Mouse (Mus musculus) spleen, postnatal 36 days (tissue): ENCODE measurements at regions not wholly inside any gene's neighbourhood (a gene's known extent, or its start where the extent isn't known, plus 50 kb on each side); places are given as distances from the start of the nearest gene placed in this dataset.

Experiments used
- DNase-seq, 2 experiments: peaks; one replicate each; pipeline ENCODE4 v3.0.0; 2022; ENCODE audit warnings: low spot score in 2 of 2, mixed read lengths in 1 of 2

DNA sequence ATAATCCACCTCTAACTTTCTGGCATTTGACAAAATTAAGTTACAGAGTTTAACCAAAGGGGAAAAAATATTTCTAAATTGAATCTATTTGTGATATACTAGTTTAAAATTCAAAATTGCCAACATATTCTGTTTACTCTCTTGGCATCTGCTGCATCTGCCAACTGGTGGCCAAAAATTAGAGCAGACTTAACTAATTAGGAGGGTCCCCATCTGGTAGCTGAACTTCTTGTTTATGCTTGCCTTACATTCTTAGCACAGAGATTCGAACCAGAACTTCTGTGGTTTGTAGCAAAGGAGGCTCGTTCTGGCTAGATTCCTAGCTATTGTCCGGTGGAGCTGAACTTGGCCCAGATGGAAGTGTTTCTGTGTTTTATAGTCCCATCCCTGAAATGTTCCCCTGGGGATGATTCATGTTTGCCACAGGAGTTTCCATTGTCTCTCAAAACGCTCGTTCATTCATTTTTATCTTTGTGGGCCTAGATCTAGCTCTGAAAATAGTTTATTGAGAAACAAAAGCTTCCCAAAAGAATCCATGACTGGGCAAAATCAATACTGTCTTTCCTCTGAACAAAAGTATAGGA lies 3461.5 kb upstream of the Gm7489 start:
- DNase-seq: no peak

DNA sequence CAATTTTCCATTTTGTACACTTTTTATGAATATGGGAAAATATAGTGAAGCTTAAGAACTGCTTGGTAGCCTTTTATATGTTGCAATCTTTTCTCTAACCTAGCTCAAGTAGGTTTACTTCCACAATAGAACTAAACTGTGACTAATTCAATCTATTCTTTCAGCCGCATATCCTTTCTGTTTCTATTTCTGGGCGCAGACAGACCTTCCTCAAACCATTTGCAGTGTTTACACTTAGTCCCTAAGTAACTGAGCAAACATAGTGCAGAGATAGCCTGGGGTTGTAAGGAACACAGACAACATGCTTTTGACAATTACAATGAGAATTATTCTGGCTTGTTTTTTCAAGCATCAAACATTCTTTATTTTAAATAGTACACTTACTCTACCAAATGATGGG lies 3435.1 kb upstream of the Gm7489 start:
- no peak for DNase-seq

DNA sequence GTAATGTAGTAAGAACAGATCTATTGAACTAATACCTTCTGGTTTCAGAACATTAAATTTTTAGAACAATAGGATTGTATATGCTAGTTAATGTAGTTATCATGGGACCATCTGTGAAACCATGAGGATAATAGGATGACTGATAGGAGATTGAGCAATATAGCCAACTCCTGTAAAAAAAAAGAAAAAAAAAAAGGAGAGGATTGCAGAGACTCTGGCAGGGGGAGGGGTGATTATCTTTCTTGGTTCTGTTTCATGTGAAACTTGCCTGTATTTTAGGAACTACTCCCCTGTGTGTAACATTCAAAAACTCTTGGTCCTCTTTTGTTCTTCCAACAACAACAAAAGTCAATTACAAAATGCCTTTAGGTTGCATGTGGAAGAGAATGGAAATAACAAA lies 3412.1 kb upstream of the Gm7489 start:
- DNase-seq: no peak

DNA sequence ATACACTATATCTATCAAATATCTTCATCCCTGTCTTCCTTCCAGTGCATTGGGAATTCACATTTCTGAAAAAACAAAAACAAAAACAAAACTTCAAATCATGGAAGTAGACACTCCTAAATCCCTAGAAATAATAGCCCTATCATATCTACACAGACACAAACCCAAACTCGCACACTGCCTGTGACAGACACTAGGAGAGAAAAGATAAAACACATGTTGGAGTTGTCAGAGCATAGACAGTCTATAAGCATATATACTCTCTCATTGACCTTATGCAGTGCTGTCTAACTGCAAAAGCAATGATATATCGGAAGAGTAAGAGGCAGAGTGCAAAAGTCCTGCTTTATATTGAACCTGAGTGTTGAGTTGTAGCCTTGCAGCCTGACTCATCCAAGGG lies 3386.0 kb upstream of the Gm7489 start:
- DNase-seq: no peak

DNA sequence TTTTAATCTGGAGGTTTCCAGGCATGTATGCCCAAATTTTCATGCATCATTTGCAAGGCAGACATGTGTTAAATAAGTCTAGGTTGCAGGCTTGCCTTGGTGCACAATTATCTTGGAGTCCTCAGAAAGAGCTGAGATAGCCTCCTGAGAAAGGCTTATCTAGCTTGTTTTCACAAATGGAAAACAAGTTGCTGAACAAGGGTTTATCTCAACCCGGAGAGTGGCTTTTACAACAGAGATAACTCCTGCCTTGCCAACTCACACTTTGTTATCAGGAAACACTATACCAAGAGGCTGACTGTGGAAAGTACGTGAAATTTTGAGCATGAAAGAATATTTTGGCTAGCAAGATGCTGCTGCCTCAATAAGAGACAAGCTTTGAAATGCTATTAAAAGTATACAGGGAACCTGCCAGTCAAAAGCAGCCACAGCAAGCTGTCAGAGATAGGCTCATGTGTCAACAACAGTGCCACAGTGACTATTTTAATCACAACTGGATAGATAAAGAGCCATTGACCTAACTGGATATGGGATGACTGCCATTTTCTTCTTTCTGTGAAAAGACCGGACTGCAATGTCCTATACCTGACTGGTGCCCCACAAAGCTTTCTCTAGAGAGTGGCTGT lies 3376.6 kb upstream of the Gm7489 start:
- no peak for DNase-seq

DNA sequence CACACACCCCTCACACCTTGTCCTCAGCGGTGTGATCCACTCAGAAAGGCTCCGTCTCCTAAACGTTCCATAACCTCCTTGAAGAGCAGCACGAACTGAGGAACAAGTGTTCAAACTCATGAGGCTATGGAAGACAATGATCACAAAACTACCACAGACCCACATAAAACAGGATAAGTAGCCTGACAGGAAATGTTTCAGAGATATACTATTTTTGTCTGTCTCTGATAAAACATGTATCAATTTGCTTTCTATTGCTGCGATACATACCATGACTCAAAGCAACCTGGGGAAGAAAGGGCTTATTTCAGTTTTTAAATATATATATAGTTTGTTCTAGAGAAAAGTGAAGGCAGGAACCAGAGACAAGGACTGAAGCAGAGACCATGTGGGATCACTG lies 3371.7 kb upstream of the Gm7489 start:
- no peak for DNase-seq

DNA sequence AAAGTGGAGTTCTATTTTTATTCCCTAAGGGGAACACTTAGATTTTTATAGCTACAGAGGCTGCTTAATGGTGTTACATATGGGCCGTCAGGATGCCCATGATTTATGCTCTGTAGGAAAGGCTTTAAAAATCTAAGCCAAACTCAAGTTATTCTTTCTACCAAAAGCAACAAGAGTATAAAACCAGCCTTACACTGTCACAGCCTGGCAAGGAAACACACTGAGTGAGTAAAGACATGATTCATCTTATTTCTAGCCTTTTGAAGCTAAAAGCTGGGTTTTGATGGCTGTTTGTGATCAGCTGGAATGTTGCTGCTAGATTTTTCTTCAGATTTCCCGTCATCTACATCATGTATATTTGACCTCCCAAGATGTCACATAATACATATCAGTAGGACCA lies 3359.9 kb upstream of the Gm7489 start:
- DNase-seq: no peak

DNA sequence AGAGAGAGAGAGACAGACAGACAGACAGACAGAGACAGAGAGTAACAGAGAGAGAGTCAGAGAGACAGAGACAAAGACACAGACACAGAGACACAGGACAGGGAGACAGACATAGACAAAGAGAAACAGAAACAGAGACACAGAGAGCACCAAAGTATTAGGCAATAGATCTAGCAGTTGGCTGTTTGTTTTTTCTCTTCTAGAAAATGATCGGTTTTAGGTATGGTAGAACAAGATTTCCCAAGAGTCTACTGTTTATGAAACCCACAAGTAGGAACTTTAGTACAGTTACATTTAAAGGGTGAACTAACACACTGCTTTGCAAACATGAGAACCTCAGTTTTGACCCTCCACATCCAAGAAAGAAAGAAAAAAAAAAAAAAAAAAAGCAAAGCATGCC lies 3350.2 kb upstream of the Gm7489 start:
- DNase-seq: no peak

DNA sequence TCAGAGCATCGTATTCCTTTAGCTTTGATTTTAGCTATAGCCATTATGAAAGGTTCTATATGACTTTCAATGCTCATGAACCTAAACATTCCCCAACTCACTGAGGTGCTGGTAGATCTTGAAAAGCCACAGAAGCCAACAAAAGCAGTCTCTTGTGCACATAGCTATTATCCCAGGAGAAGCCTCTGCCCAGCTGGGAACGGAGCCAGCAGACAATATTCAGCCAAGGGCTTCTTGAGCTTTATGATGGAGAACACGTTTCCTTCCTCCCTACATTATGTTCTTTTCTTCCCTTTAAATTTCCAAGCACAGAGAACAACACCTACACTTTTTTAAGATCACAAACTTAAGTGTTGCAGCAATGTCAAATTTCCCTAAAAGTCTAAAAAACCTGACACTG lies 3321.1 kb upstream of the Gm7489 start:
- DNase-seq: no peak

DNA sequence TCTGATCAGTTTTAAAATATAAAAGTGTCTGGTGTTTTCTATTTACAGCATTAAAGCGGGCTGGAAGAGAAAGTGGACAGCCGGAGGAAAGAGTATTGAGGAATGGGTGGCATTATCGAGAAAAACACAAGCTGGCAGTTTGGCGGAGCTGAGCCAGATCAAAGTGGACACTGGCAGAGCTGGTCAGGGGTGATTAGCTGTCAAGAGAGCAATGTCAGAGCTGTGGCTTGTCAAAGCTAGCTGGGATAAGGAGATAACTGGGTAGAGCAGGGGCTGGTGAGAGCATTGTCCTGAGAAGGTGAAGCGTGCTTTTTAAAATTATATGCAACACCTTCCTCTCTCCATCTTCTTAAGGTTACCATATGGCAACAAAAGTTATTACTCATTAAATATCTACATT lies 3303.9 kb upstream of the Gm7489 start:
- no peak for DNase-seq

DNA sequence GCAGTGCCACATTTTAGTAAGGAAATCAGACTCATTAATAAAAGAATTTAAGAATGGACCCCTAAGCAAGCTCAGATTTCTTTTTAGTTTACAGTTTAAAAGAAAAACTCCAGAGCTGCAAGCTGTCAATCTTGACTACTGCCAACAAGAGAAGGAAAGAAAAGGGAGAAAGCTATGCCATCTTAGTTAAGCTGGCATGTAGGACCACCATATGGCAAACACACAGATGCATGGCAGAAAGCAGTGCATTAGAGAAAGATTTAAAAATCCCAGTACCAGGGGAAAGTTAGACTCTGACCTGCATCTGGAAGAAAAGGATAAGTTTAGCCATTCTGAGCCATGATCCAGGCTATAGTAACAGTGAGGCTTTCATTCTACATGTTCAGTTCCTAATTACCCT lies 3300.8 kb upstream of the Gm7489 start:
- DNase-seq: no peak

DNA sequence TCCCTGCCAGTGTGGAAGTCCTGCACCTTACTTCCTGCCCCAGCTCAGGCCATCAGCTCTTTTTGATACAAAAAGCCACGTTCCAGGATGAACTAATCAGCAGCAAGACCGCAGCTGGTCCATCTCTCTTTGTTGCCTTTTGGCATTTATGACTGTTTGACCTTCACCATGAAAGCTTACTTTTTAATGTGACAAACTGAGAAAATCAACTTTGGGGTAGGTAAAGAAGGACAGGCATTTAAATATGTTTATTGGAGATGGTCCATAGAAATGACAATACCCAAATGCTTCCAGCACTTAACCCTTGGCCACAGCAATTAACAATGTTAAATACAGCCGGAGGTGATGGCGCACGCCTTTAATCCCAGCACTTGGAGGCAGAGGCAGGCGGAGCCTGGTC lies 3299.2 kb upstream of the Gm7489 start:
- DNase-seq: no peak
